Mouse (Mus musculus) liver, adult 2 months (tissue): Measurements from ENCODE around the gene Clcn6.

ENCODE experiments used
- CTCF ChIP-seq: fragments of 200-500 bp; IDR thresholded peaks from 2 replicates; pipeline ENCODE4 v1.5.1; 2011; ENCODE audit warnings: low read depth, low read length, control low read depth
- POLR2A ChIP-seq: fragments of 200-500 bp; IDR thresholded peaks from 2 replicates; pipeline ENCODE4 v1.6.1; 2011; ENCODE audit warnings: low read length, control low read depth; ENCODE audit not compliant: insufficient read depth; ENCODE audit errors: extremely low read depth

DNA sequence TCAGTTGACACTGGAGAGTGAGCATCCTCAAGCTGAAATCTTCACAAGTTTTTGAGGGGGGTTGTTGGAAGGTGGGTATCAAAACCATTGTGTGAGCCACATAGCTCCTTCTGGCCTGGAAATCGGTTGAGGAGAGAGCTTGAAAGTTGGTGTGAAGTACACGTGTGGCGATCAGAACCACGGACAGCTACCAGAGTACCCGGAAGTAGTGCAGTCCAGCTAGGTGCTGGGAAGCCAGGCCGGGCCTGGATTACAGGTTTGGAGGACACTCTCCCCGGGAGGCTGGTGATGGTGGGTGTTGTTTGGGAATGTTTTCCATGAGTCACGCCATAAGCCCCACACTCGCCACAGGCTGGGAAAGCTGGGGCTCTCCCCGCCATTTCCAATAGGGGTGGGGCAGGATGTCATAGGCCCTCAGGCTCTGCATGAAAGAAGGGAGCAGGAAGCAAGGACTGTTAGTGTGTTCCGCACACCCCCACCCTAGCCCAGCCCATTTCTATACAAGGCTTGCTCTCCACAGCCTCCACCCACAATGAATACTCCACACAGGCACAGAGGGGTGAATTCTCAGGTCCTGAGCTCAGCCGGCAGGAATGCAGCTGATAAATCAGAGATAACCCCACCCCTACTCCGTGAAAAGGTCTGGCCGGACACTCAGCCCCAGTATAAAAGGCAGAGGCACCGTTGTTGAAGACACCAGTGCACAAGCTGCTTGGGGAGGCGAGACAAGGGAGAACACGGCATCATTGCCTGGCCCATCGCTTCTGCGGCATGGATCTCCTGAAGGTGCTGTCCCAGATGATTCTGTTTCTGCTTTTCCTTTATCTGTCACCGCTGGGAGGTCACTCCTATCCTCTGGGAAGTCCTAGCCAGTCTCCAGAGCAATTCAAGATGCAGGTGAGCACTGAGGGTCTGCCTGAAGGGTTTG is 53.2 kb downstream of the Clcn6 start, which contains the start of gene Nppb:
- no peak for TF ChIP-seq CTCF
- TF ChIP-seq POLR2A: no peak
